Mouse (Mus musculus): ENCODE results near the gene Nudcd3. TPM values are rescaled to one million over a fixed set of nuclear protein-coding genes. Genes with fewer than 3 reads are reported as not detected.
A peak's percentile ranks its signal among the peaks of the same experiment; 100 is the strongest.

The Nudcd3 gene
- polyA plus RNA-seq, 1 experiment from 2014 or later: 26.1 TPM

- Histone ChIP-seq H3K79me2 (ENCODE audit: inconsistent target) (peaks cover 81% of the 10 kb centered on the region), H3K4me3 (ENCODE audit: inconsistent target) (no peak overlapping the region), H3K27ac (no peak overlapping the region), H3K36me3 (ENCODE audit: inconsistent target) (peaks cover 15% of the 10 kb centered on the region; the same call in 1 of the 2 replicates)
- 46% methylated on average over 8 of the region's 8 CpGs for WGBS (ENCODE audit: missing documents)
These were observed 3.4 kb downstream of the Nudcd3 start for GRCm38 (mm10) chr11:6196780-6197179.

DNA sequence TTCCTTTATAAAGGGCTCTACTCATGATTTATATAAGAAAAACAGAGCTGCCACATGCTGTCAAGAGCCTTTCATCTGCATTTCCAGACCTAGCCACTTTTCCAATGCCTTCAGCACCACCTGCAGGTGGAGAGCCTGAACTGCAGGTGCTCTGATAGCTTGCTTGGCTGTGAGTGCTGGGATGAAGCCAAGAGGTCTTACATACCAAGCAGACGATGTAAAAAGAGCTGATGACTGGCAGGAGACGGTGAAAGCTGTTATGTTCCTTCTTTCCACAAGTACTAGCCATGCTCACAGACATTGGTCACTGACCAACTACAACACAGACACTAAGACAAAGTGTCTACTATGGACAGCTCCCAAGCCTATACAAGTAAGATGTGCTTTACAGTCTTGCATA lies 12.3 kb downstream of the Nudcd3 start:
- H3K79me2 ChIP-seq (ENCODE audit: inconsistent target): peaks cover 100% of the 10 kb centered on the region
- no peak overlapping the region for H3K4me3 ChIP-seq (ENCODE audit: inconsistent target)
- H3K36me3 ChIP-seq (ENCODE audit: inconsistent target): peaks cover 28% of the 10 kb centered on the region; the same call in 1 of the 2 replicates
- H3K27ac ChIP-seq: no peak overlapping the region
- WGBS (ENCODE audit: missing documents): 9% methylated on average over 2 of the region's 2 CpGs

GRCm38 (mm10) chr11:6187399-6187798 lies 12.8 kb downstream of the Nudcd3 start:
- Histone ChIP-seq H3K27ac (no peak overlapping the region), H3K36me3 (ENCODE audit: inconsistent target) (peaks cover 23% of the 10 kb centered on the region; the same call in 1 of the 2 replicates), H3K4me3 (ENCODE audit: inconsistent target) (no peak overlapping the region), H3K79me2 (ENCODE audit: inconsistent target) (peaks cover 100% of the 10 kb centered on the region)
- 89% methylated on average over 3 of the region's 3 CpGs for WGBS (ENCODE audit: missing documents)

DNA sequence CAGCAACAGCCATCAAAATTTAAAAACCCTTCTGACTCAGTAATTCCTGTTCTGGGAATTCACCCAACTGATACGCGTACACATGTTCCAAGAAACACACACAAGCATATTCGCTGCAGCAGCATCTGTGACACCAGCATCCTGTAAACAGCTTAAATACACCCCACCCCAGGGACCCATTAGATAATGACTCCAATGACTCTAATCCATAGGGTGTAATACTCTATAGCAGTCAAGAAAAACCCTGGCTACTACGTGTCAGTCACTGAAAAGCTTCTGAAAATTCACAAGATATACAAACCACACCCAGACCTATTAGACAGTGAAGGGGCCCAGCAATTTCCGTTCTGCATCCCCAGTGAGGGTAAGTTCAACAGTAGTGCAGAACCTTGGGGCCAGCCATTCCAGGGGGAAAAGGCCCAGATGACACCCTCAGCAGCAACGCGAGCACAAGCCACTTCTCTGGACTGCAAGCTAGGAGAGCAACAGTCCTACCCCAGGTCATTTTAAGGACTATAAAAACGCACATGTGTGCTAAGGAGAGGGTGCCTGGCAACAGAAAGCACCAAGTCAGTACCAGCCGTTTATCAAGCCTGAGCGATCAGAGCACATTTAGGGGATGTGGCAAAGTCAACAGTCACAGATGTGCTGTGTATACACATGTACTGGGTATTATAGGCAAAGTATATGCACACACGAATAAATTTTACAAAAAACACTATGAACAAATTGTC lies 15.8 kb downstream of the Nudcd3 start:
- H3K4me3 ChIP-seq (ENCODE audit: inconsistent target): no peak overlapping the region
- peaks cover 100% of the 10 kb centered on the region for H3K79me2 ChIP-seq (ENCODE audit: inconsistent target)
- no peak overlapping the region for H3K27ac ChIP-seq
- 56% methylated on average over 11 of the region's 11 CpGs for WGBS (ENCODE audit: missing documents)
- H3K36me3 ChIP-seq (ENCODE audit: inconsistent target): 0 out of 2 replicates have a peak, but pooled peaks cover 5% of the 10 kb centered on the region

DNA sequence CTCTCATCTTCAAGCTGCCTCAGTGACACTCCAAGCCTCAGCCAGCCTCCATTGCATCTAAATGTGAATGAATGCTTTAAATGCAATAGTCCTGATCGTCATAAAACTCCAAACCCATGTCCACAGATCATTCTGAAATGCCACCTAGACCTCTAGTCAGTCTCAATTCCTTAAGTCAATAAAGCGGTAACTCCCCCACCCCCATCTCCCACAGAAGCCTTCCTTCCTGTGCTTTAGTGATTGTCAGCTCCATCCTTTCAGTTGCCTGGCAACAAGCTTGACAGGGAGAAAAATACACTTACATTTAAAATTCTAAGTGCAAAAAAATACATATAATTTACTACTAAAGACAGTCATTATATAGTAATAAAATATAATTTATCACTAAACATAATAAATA lies 17.0 kb downstream of the Nudcd3 start:
- H3K27ac ChIP-seq: no peak overlapping the region
- H3K36me3 ChIP-seq (ENCODE audit: inconsistent target): 0 out of 2 replicates have a peak, but pooled peaks cover 5% of the 10 kb centered on the region
- H3K79me2 ChIP-seq (ENCODE audit: inconsistent target): peaks cover 100% of the 10 kb centered on the region
- no peak overlapping the region for H3K4me3 ChIP-seq (ENCODE audit: inconsistent target)
- 91% methylated on average over 2 of the region's 2 CpGs for WGBS (ENCODE audit: missing documents)

- H3K79me2 ChIP-seq (ENCODE audit: inconsistent target): peaks cover 100% of the 10 kb centered on the region
- H3K4me3 ChIP-seq (ENCODE audit: inconsistent target): no peak overlapping the region
- WGBS (ENCODE audit: missing documents): 90% methylated on average over 6 of the region's 6 CpGs
- H3K27ac ChIP-seq: no peak overlapping the region
- 0 out of 2 replicates have a peak, but pooled peaks cover 2% of the 10 kb centered on the region for H3K36me3 ChIP-seq (ENCODE audit: inconsistent target)
These were observed 19.3 kb downstream of the Nudcd3 start for GRCm38 (mm10) chr11:6180811-6181399.

GRCm38 (mm10) chr11:6179194-6179593 lies 21.0 kb downstream of the Nudcd3 start:
- H3K36me3 ChIP-seq (ENCODE audit: inconsistent target): no peaks in the 10 kb centered on the region
- peaks cover 100% of the 10 kb centered on the region for H3K79me2 ChIP-seq (ENCODE audit: inconsistent target)
- WGBS (ENCODE audit: missing documents): 58% methylated on average over 8 of the region's 8 CpGs
- no peak overlapping the region for H3K4me3 ChIP-seq (ENCODE audit: inconsistent target)
- peak overlapping the region; percentile 22 for H3K27ac ChIP-seq

DNA sequence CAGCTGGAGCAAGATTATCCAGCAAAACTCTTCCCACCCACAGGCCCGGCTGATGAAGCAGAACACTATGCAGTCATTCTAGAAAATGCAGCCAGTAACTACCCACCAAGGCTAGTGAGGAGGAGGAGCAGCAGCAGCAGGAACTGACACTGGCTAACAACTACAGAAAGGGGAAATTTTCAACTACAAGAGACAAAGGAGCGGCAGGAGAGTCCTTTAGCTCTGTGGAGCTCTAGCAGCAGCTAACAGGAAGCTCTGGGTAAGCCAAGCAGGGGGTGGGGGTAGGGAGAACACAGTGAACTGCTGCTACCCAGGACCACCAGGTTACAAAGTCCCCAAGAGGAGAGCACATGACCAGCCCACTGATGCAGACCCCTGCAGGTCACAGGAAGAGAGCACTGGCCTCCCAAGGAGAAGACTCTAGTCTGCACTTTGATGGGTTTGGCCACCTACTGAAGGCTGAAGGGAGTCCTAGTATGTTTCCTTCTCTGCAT lies 21.5 kb downstream of the Nudcd3 start:
- H3K36me3 ChIP-seq (ENCODE audit: inconsistent target): no peaks in the 10 kb centered on the region
- H3K79me2 ChIP-seq (ENCODE audit: inconsistent target): peaks cover 100% of the 10 kb centered on the region
- no peak overlapping the region for H3K4me3 ChIP-seq (ENCODE audit: inconsistent target)
- H3K27ac ChIP-seq: peak overlapping the region; percentile 22
- WGBS (ENCODE audit: missing documents): 0% methylated on average over 2 of the region's 2 CpGs

DNA sequence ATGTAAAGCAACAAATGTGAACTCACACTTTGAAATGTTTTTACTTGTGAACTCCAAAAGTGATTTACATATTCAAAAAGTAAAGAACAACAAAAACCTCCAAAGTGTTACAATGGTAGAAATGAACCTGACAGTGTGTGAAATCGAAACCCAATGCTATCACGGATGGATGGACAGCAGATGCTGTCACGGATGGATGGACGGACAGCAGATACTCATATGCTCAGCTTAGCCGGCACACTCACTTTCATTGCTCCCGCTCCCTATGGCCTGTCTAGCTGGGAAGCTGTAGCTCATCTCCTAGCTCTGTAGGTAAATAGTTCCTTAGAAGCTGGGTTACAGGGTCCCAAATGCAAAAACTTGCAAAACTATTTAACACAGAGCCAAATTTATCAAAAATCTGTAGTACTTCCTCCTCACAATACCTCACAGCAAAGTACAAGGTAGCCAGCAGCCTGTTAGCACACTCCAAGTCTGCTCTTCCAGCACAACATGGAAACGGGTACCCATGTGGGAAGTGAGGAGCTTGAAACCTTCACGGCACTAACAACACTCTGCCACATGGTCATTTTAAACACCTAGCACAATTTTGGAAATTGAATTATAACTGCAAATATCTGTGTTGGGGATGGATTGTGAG lies 22.3 kb downstream of the Nudcd3 start:
- H3K4me3 ChIP-seq (ENCODE audit: inconsistent target): no peak overlapping the region
- WGBS (ENCODE audit: missing documents): 94% methylated on average over 8 of the region's 8 CpGs
- H3K79me2 ChIP-seq (ENCODE audit: inconsistent target): peaks cover 100% of the 10 kb centered on the region
- no peak overlapping the region for H3K27ac ChIP-seq
- H3K36me3 ChIP-seq (ENCODE audit: inconsistent target): no peaks in the 10 kb centered on the region

- no peaks in the 10 kb centered on the region for H3K36me3 ChIP-seq (ENCODE audit: inconsistent target)
- no peak overlapping the region for H3K27ac ChIP-seq
- peaks cover 99% of the 10 kb centered on the region for H3K79me2 ChIP-seq (ENCODE audit: inconsistent target)
- 89% methylated on average over 1 of the region's 1 CpGs for WGBS (ENCODE audit: missing documents)
- H3K4me3 ChIP-seq (ENCODE audit: inconsistent target): no peak overlapping the region
These were observed 24.7 kb downstream of the Nudcd3 start for GRCm38 (mm10) chr11:6175506-6175905.

- WGBS (ENCODE audit: missing documents): 35% methylated on average over 7 of the region's 7 CpGs
- no peaks in the 10 kb centered on the region for H3K36me3 ChIP-seq (ENCODE audit: inconsistent target)
- H3K27ac ChIP-seq: no peak overlapping the region
- no peak overlapping the region for H3K4me3 ChIP-seq (ENCODE audit: inconsistent target)
- peaks cover 99% of the 10 kb centered on the region for H3K79me2 ChIP-seq (ENCODE audit: inconsistent target)
These were observed 25.5 kb downstream of the Nudcd3 start for GRCm38 (mm10) chr11:6174719-6175118.

GRCm38 (mm10) chr11:6169041-6169663 lies 31.1 kb downstream of the Nudcd3 start:
- H3K79me2 ChIP-seq (ENCODE audit: inconsistent target): peaks cover 96% of the 10 kb centered on the region
- H3K27ac ChIP-seq: no peak overlapping the region
- H3K36me3 ChIP-seq (ENCODE audit: inconsistent target): no peaks in the 10 kb centered on the region
- no peak overlapping the region for H3K4me3 ChIP-seq (ENCODE audit: inconsistent target)
- WGBS (ENCODE audit: missing documents): 23% methylated on average over 2 of the region's 2 CpGs

DNA sequence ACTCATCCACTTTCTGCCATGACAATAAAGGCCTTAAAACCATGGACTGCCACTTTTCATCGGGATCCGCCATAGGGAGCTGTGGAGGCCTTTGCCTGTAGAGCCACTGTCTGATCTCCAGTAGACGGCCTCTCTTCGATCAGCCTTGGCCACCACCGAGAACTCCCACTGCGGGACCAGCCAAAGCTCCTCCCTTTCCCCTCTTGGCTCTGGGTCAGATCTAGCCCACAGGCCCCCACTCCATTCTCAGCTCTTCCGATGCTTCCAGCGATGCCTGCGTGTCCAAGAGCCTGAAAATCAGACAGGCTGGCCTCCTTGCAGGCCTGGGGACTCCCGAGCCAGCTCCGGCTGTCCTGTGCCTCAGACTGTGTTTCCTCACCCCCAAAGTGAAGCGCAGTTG lies 33.9 kb downstream of the Nudcd3 start:
- 94% methylated on average over 11 of the region's 12 CpGs for WGBS (ENCODE audit: missing documents)
- Histone ChIP-seq H3K27ac (no peak overlapping the region), H3K79me2 (ENCODE audit: inconsistent target) (peaks cover 97% of the 10 kb centered on the region)

GRCm38 (mm10) chr11:6165391-6166081 lies 34.7 kb downstream of the Nudcd3 start:
- WGBS (ENCODE audit: missing documents): 93% methylated on average over 7 of the region's 7 CpGs
- H3K4me3 ChIP-seq (ENCODE audit: inconsistent target): no peak overlapping the region
- H3K36me3 ChIP-seq (ENCODE audit: inconsistent target): no peaks in the 10 kb centered on the region
- H3K79me2 ChIP-seq (ENCODE audit: inconsistent target): peaks cover 97% of the 10 kb centered on the region
- H3K27ac ChIP-seq: no peak overlapping the region

More for the DNA sequence above, 33.9 kb downstream of the Nudcd3 start:
- no peaks in the 10 kb centered on the region for H3K36me3 ChIP-seq (ENCODE audit: inconsistent target)
- no peak overlapping the region for H3K4me3 ChIP-seq (ENCODE audit: inconsistent target)

All from macrophage (primary cell).